Mouse (Mus musculus) megakaryocyte-erythroid progenitor cell, adult 5-6 weeks (primary cell): ENCODE data around the gene Slc9b2. TPM values are rescaled to one million over a fixed set of nuclear protein-coding genes. Genes with fewer than 3 reads are reported as not detected.

Experiments used
- ATAC-seq: replicated peaks from 2 replicates; pipeline ENCODE4 v1.8.0; 2016; ENCODE audit warnings: mild to moderate bottlenecking, inconsistent platforms; ENCODE audit not compliant: severe bottlenecking, poor library complexity, low FRiP score, low TSS enrichment
- total RNA-seq, 2 experiments: library from RNA; stranded (forward) in 1 of 2; stranded (reverse) in 1 of 2; fragments of 200-1000, 215-1000 nt in 1 of 2; fragments of >200 nt in 1 of 2; fragmentation: Nextera tagmentation in 1 of 2; gene quantifications; 2 replicates each; pipeline ENCODE4 v1.2.3; 2014 to 2017

Gene Slc9b2
- total RNA-seq (2014; fragmentation: Nextera tagmentation) (0.04 TPM in 1 of 2 replicates, not detected in the other), total RNA-seq (2017) (not detected in 2 replicates)

DNA sequence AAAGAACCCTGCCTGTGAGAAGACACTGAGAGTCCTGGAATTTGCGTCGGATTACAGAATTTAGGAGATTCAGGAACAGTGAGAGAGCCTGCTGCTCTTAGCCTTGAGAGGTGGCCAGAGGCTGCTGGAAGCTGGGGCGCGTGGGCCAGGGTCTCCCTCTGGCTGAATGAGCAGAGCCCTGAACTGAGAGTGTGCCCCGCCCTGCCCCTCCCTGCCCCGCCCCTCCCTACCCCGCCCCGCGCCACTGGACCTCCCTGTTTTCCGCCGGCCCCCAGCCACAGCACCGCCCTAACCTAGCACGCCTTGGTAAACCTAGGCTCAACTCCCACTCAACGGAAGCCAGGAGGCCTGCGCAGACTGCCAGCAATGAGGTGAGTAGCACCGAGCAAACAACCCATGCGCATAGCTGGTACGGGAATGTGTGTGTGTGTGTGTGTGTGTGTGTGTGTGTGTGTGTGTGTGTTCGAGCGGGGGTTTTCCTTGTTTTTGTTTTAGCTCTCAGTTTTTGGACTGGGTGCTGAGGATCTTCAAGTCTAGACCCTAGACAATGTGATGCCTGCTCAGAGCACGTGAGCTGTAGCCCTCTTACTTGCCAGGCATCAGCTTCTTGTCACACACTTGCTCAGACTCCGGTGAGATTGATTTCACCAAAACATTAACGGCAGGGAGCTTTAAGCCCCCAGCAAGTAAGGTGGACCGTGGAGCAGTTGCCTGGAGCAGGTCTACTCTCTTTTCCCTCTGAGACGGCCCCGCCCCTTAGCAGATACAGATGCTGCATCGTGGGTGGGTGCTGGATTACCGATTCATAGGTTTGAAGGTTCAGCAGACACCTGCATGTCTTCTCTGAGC, at the start of gene Slc9b2:
Gene Slc9b2 (plus strand): TSS at position 290 of the 849 bp plus-strand sequence.
- ATAC-seq: peak; percentile 94

DNA sequence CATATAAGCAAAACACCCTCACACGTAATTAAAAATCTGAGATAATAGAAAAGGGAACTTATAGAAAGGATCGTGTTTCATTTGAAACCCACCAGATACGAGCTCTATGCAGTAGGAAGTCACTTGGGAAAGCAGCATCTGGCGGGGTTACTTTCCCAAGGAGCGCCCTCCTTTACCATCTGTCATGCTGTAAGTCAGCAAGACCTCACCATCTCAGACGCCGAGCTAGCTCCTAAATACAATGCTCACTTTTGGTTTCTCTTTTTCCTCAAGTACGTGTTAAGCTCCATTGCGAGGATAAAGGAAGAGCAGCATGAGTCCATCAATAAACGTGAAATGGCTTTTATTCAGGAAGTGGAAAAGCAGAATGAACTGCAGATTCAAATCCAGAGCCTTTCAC, 48.6 kb upstream of the Slc9b2 start:
- no peak for ATAC-seq

DNA sequence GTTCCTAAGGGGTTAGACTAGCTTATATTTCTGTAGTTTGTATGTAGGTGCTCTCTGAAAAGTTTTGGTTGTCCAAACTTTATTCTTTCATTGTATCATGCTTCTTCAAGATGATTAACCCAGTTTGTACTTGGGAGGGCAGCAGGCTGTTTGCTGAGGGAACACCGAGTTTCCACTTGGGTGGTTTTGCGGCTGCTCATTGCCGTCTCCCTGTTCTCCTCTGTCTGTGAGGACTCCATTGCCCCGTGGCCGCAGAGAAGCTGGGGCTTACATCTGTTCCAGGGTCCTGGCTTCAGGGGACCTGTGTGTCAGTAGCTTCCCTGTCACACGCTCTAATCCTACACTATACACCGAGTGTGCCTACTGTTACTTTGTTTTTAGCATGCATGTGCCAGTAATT, 47.3 kb upstream of the Slc9b2 start:
- ATAC-seq: no peak

DNA sequence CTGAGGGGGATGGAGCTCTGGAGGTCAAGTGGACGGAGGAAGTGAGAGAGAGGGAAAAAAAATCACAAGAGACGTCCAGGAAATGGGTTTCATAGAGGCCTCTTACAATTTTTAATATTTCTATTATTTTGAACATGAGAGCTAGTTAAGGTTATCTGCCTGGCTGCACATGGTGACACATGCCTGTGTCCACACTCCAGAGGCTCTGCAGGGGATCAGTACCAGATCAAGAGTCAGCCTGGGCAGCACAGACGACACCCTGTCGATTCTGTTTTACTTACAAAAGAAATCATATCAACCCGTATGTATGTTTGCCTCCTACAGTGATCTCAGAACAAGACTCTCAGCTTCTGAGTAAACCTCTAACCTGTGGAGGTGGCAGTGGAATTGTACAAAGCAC, 38.9 kb upstream of the Slc9b2 start:
- ATAC-seq: no peak

DNA sequence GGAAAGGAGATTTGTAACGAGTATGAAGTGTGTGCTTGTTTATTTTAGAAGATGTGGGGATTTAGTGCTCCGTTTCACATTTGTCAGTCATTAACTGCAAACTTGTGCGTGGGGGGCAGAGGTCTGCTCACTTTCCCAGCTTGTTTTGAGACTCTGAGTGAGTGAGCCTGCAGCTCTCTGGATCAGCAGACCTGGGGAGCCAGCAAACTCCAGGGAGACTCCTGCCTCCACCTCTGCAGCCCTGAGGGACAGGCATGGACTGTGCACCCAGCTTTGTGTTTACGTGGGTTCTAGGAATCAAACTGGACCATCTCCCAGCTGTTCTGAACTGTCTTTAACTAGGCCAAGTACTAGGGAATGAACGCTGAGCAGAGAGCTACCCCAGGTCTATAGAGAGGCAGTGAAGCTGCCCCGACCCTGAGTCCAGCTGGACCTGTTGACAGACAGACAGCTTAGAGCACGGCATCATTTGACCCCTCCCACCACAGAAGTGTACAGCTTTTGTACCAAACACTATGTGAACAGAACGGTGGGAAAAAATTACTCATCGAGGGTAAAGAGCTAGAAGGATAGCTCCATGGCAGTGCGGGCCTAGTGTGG, 38.0 kb upstream of the Slc9b2 start:
- no peak for ATAC-seq

DNA sequence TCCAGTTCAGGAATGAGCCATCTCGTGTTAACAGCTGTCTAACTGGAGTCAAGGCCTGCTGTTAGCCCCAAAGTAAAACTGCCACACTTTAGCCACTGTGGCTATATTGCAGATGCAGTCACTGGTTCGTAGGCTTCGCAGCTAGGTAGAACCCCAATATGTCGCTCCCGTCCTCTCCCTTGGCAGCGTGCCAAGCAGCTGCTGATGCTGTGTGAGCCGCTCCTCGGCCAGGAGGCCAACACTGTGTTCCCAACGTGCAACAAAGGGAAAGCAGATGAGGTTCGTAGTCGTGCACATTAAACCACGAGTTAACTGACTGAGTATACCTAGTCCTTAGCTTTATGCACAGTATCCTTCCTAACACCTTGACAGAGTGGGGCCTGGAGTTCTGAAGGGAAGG, 34.9 kb upstream of the Slc9b2 start:
- ATAC-seq: no peak

DNA sequence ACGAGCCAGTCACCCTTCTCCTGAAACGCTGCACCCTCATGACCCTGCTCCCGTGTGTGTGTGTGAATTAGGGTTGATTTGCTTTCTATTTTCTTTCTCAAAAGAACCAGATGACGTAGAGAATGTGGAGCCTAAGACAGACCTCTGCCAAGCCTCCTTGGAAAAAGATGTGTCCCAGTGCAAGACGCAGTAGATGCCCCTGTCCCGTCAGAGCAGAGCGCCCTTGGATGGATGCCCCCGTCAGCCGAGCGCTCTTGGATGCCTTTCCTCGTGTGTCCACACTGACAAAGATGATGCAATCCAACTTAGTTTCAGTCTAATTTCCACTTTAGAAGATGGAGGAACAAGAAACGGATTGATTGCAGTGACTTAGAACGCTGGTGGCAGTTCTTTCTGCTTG, 34.5 kb upstream of the Slc9b2 start:
- no peak for ATAC-seq

DNA sequence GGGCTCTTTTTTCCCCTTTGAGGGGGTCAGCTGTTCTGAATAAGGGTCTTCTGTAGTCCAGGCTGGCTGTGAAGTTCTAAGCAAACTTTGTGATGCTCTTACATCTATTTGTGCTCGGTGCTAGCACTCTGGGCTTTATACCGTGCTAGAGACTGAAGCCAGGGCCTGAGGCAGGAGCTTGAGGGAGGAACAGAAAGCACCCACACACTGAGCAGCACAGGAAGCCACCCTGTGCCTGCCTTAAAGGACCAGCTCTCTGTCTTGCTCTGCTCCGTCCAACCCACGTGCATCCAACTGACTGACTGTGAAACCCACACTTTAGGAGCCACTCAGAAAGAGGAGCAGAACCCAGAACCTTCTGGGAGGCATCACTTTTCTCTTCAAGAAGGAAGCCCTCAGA, 27.3 kb upstream of the Slc9b2 start:
- ATAC-seq: no peak

DNA sequence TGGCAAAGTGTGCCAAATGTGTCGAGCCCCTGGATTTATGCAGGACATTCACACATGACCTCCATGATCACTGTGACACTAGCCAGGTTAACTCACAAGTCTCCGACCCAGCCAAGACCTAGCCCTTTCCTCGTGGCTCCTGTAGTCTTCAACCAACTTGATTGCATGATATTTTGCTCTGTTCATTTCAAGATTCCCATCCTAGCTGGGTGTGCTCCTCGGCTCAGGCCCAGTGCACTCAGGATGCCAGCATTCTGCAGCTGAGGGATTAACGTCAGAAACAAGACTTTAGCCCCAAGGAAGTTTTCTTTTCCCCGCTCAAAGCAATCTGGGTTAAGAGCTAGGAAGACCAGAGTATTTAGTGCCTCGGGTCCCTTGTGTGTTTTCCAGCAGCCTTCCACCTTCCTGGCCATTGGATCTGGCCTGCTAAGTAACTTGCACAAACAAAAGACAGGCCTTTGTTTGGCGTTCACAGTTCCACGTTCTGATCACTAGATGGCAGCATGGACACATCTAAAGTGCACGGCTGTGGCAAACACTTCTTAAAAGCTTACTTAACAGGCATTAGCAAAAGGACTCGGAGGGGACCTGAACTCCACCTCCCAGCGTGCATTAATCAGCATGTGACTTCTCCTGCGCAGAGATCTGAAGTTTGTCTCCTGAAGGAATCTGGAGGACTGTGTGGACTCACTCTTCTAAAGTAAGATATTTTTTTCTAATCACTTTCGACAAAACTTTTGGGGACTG, 26.7 kb upstream of the Slc9b2 start, which contains the start of gene Bdh2:
Gene Bdh2 (plus strand): TSS at position 553 of the 747 bp plus-strand sequence.
- peak; percentile 92 for ATAC-seq

DNA sequence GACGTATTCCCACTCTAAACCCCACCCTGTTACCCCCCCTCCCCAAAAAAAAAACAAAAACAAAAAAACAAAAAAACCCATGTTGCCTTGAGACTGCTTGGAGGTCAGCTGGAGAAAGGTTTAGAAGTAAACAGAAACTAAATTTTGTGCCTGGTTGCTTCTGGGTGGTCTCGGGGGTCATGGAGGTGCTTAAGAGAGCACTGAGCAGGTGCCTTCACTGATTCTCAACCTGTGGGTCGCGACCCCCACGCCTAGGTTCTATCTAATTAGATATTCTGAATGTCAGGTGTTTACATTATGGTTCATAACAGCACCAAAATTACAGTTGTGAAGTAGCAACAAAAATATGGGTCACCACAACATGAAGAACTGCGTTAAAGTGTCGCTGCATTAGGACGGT, 25.8 kb upstream of the Slc9b2 start:
- no peak for ATAC-seq

DNA sequence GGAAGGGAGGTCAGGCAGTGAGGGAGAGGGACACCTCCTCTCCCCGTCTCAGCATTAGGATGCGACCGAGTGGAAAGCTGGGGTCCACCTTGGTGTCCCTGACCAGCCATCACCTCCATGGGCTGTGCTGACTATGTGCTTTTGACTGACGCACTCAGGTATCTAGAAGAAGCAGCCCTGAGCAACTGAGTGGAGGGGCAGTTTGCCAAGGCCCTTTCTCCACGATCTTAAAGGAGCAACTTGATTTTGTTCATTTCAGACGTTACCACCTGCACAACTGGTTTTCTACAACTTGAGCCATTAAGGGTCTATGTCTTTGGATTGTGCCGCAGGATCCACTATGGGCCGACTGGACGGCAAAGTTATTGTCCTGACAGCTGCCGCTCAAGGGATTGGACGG, 22.2 kb upstream of the Slc9b2 start:
- no peak for ATAC-seq

DNA sequence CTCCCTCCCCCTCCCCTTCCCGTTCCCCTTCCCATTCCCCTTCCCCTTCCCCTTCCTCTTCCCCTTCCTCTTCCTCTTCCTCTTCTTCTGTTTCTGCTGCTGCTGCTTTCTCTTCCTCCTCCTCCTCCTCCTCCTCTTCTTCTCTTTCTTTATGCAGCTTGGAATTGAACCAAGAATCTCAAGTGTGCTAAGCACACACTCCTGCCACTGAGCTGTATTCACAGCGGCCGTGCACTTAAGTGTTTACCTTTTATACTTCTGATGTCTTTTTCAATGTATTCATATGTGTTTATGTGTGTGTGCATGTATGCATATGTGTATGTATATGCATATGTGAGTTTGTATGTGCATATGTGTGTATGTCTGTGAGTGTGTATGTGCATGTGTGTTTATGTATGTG, 21.7 kb upstream of the Slc9b2 start:
- ATAC-seq: no peak

DNA sequence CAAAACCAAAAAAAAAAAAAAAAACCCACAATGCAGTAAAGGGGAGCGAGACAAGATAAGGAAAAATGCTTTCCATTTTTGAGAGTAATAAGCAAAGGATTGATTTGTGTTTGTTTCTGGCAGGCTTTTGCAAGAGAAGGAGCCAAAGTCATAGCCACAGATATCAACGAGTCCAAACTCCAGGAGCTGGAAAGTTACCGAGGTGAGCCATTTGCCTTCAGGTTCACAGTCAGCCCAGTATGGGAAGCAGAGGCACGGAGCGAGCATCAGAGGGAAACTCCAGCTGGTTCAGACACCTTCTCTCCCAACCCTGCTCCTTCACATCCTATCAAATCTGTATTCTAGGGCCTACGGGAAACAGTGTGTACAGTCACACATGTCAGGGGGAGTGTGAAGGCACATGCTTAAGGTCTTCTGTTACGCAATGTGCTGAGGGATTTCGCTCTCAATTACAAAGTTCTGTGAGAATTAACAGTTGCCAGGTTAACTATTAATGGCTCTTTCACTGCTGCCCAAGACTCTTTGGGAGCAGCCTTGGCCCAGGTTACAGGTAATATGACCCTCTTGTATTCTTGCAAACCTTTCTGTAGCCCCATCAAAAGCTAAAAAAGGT, 19.3 kb upstream of the Slc9b2 start:
- no peak for ATAC-seq

DNA sequence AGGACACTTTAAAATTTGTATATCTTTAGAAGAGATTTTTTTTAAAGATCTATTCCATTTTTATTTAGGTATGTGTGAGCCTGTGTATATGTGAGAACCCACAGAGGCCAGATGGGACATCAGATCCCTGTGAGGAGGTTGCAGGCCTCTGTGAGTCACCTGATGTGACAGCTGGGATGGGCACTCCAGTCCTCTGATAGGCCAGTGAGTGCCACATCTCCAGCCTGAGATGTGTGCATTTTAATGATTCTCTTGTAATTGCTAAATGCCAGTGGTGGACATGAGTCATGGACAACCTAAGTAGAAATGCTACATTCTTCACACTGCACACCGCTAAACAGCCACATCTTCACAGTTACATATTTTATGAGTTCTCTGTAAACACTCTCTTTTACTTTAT, 18.4 kb upstream of the Slc9b2 start:
- ATAC-seq: no peak

DNA sequence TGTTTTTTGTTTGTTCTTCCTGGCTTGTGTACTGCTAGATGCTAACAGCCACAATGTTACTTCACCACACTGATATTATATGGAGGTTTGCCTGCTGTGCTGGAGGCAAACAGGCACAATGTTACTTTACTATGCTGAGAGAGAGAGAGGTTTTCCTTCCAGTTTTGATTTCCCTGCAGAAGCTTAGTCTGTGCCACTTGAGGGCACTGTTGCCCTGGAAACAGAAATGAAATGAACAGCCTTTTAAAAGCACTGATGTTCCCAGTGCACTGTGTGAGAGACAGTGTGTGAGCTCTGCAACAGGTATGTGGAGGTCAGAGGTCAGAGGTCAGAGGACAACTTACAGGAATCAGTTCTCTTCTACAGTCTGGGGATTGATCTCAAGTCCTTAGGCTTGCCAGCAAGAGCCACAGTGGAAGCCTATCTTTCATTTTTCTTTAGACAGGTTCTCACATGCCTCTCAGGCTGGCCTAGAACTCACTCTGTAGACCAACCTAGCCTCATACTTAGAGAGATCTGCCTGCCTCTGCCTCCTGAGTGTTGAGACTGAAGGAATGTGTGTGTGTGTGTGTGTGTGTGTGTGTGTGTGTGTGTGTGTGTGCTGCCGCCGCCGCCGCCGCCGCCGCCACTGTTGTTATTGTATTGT, 17.1 kb upstream of the Slc9b2 start:
- peak; percentile 78 for ATAC-seq

DNA sequence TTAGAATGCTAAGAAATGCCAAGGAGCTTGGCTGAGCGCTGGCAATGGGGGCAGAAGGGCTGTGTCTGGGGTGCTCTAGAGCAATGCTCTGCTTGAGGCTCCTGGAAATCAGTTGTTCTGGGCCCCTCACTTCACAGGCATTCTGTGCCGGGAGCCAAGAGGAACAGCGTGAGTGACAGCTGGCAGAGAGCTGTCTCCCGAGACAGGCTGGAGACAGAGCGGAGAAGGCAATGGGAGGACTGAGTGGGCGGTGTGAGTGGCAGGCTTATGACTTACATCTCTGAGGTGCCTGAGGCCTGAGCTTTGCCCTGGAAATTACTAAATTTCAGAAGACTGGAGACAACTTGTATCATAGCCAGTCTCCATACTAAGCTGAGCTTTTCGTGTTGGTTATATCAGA, 13.8 kb upstream of the Slc9b2 start:
- no peak for ATAC-seq

DNA sequence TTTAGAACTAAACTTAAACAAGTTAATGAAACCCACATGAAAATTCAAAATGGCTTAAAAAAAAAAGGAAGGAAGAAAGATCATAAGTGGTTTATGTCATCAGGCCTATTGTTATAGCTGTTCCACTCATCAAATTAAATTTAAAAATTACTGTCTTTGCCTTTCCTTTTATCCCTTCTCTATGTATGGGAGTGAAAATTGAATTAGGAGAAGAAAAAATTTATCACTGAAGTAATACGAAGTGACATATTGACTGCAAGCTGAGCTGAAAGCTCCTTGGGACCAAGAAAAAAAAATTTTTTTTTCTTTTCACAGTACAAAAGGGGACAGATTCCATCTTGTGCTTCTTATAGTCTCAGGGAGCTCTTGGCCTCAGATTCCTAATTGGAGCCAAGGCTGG, 11.9 kb upstream of the Slc9b2 start:
- no peak for ATAC-seq

DNA sequence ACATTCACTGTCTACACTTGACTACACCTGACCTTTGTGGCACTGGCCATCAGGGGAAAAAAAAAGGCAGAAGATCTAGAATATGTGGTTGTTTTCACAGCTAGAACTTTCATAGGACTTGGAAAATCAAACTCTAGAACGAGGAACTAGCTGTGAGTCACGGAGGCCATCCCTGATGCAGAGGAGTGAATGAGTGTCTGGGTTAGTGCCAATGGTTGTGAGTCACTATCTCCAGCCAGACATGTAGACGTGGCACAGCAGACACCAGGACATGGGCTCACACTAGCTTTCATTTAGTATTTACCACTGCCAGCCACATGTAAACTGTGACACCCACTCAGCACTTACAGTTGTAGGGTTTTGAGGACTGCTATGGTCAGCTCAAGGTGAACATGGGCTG, 8.9 kb upstream of the Slc9b2 start:
- peak; percentile 73 for ATAC-seq

DNA sequence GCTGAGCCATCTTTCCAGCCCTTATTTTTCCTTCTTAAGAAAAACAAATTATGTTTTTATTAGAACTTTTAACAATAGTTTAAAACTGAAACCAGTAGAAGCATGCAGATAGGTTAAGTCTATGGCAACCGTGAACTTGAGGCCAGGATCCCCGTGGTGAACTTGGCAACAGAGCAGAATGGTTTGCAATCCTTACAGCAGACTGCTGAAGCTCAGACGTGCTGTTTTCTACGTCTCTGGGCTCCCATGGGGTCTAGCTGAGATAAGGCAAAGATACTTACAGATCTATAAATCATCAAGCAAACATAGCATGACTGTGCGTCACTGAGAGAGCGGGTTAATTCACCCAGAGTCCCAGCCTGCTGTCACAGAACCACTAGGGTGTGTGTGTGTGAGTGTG, 7.4 kb upstream of the Slc9b2 start:
- ATAC-seq: peak; percentile 28; the same call in 1 of the 2 replicates
